Comparison of ENCODE assay signal across 13 mouse cellular contexts in genomic region chr8:64847241-64847640, GRCm38 (mm10). TPM values are rescaled to one million over a fixed set of nuclear protein-coding genes. Genes with fewer than 3 reads are reported as not detected.
DNase-seq lines count a peak whose midpoint lies in the region; ATAC-seq and TF ChIP-seq lines count a peak whose summit lies in the region.
"Had no signal": no experiment of that assay in that cellular context is flagged by ENCODE, and none has a peak within 500 bp of the region (broad histone marks: within the 10 kb centered on the region; RNA-seq: fewer than 3 reads in every experiment).

No protein-coding gene starts in this region.

- H3K36me3 ChIP-seq in lung, postnatal 0 days (ENCODE audit: insufficient read depth, low read length), result no peaks in the 10 kb centered on the region
- no peaks in the 10 kb centered on the region for H3K36me3 ChIP-seq in hindbrain, embryonic 14.5 days (replicated peaks; ENCODE audit: control insufficient read depth, insufficient read depth)
- no peaks in the 10 kb centered on the region for H3K36me3 ChIP-seq in neural tube, embryonic 13.5 days
- H3K36me3 ChIP-seq: lung, embryonic 15.5 days had no signal

- TF ChIP-seq CTCF in lung, postnatal 0 days (IDR thresholded peaks at IDR 0.05), result no peak
- no peak for TF ChIP-seq CTCF in cortical plate, adult 2 months (IDR thresholded peaks at IDR 0.05; ENCODE audit: extremely low read depth, insufficient read depth, low read length)

- no peak for TF ChIP-seq EP300 in lung, postnatal 0 days (IDR thresholded peaks at IDR 0.05)

- no peak for TF ChIP-seq POLR2A in cortical plate, adult 2 months (IDR thresholded peaks at IDR 0.05; ENCODE audit: extremely low read depth, insufficient read depth, low read length)

- peaks cover 5% of the 10 kb centered on the region; the same call in 1 of the 2 replicates for H3K4me1 ChIP-seq in lung, postnatal 0 days (ENCODE audit: insufficient read depth, low read depth, low read length)
- peaks cover 14% of the 10 kb centered on the region for H3K4me1 ChIP-seq in cortical plate, adult 2 months (ENCODE audit: control insufficient read depth, insufficient read depth, low read length)
- H3K4me1 ChIP-seq in hindbrain, embryonic 14.5 days (replicated peaks; ENCODE audit: control insufficient read depth, insufficient read depth, low read length), result peaks cover 21% of the 10 kb centered on the region
- H3K4me1 ChIP-seq in neural tube, embryonic 13.5 days (replicated peaks), result peaks cover 55% of the 10 kb centered on the region

- no peaks in the 10 kb centered on the region for H3K27me3 ChIP-seq in lung, postnatal 0 days (replicated peaks; ENCODE audit: insufficient read depth, low read length)
- no peaks in the 10 kb centered on the region for H3K27me3 ChIP-seq in hindbrain, embryonic 14.5 days (ENCODE audit: control insufficient read depth, insufficient read depth, low read length)
- no peaks in the 10 kb centered on the region for H3K27me3 ChIP-seq in neural tube, embryonic 13.5 days
- H3K27me3 ChIP-seq: lung, embryonic 15.5 days had no signal

- no peak overlapping the region for H3K9ac ChIP-seq in lung, postnatal 0 days (replicated peaks; ENCODE audit: low read depth)
- H3K9ac ChIP-seq in hindbrain, embryonic 14.5 days, result no peak overlapping the region
- 0 out of 2 replicates have a peak overlapping the region, but pooled peaks have one; percentile 93 for H3K9ac ChIP-seq in neural tube, embryonic 13.5 days
- H3K9ac ChIP-seq: lung, embryonic 15.5 days had no signal

- 49% methylated on average over 2 of the region's 2 CpGs for WGBS in lung, postnatal 0 days
- WGBS in hindbrain, embryonic 14.5 days, result 55% methylated on average over 2 of the region's 2 CpGs
- WGBS in neural tube, embryonic 13.5 days, result 51% methylated on average over 2 of the region's 2 CpGs

- no peak for DNase-seq in lung, postnatal 0 days (ENCODE audit: low spot score)
- DNase-seq in lung, postnatal 36 days, result no peak
- DNase-seq in hindbrain, embryonic 14.5 days (ENCODE audit: low spot score), result no peak
- no peak for DNase-seq in layer of hippocampus, postnatal 14 days (ENCODE audit: low spot score in 2 of 2)
- no peak for DNase-seq in thymus, postnatal 0 days (ENCODE audit: low spot score)
- no peak for DNase-seq in layer of hippocampus, postnatal 10 days (ENCODE audit: low spot score in 2 of 2)
- DNase-seq: kidney, postnatal 4 days; left cerebral cortex, postnatal 4 days; right cerebral cortex, postnatal 25 days had no signal

- no peak for ATAC-seq in lung, postnatal 0 days
- no peak for ATAC-seq in hindbrain, embryonic 14.5 days (ENCODE audit: low FRiP score)
- no peak for ATAC-seq in neural tube, embryonic 13.5 days (ENCODE audit: low read depth)

- H3K9me3 ChIP-seq in lung, postnatal 0 days (ENCODE audit: low read length), result no peaks in the 10 kb centered on the region
- no peaks in the 10 kb centered on the region for H3K9me3 ChIP-seq in hindbrain, embryonic 14.5 days (ENCODE audit: control insufficient read depth, low read length)
- no peaks in the 10 kb centered on the region for H3K9me3 ChIP-seq in neural tube, embryonic 13.5 days
- H3K9me3 ChIP-seq: lung, embryonic 15.5 days had no signal

- H3K4me3 ChIP-seq in lung, postnatal 0 days (ENCODE audit: low read depth, low read length), result no peak overlapping the region
- H3K4me3 ChIP-seq in cortical plate, adult 2 months (ENCODE audit: insufficient read depth, low read length), result peak overlapping the region; percentile 59
- H3K4me3 ChIP-seq in hindbrain, embryonic 14.5 days (replicated peaks; ENCODE audit: low read length), result peak overlapping the region; percentile 97
- H3K4me3 ChIP-seq in neural tube, embryonic 13.5 days, result peak overlapping the region; percentile 84; the same call in 1 of the 2 replicates
- H3K4me3 ChIP-seq: lung, embryonic 15.5 days; myocyte had no signal

- H3K4me2 ChIP-seq in lung, postnatal 0 days (replicated peaks; ENCODE audit: low read depth, low read length), result peak overlapping the region; percentile 92
- peak overlapping the region; percentile 85 for H3K4me2 ChIP-seq in hindbrain, embryonic 14.5 days (replicated peaks)
- peak overlapping the region; percentile 72 for H3K4me2 ChIP-seq in neural tube, embryonic 13.5 days

- H3K27ac ChIP-seq in lung, postnatal 0 days (ENCODE audit: low read length), result no peak overlapping the region
- peak overlapping the region; percentile 87 for H3K27ac ChIP-seq in cortical plate, adult 2 months (ENCODE audit: insufficient read depth, low read length)
- H3K27ac ChIP-seq in hindbrain, embryonic 14.5 days, result no peak overlapping the region
- no peak overlapping the region for H3K27ac ChIP-seq in neural tube, embryonic 13.5 days (replicated peaks)
- H3K27ac ChIP-seq: lung, embryonic 15.5 days had no signal

RNA-seq across cellular contexts. Expression of gene Klhl2, which starts 2.6 kb away (rescaled TPM):
- polyA plus RNA-seq in lung, postnatal 0 days (2015; fragmentation: Nextera tagmentation; extraction: Ambion mirVana), result 12.6 and 14.0 TPM in 2 replicates
- 133 and 138 TPM in 2 replicates for polyA plus RNA-seq in cortical plate, adult 2 months (2012; rRNA removed)
- polyA plus RNA-seq in hindbrain, embryonic 14.5 days (2014; fragmentation: Nextera tagmentation; extraction: Ambion mirVana), result 33.8 and 44.8 TPM in 2 replicates
- polyA plus RNA-seq in neural tube, embryonic 13.5 days (2015; fragmentation: Nextera tagmentation; extraction: Ambion mirVana), result 32.3 and 32.8 TPM in 2 replicates
- total RNA-seq in layer of hippocampus, postnatal 14 days (2021), result 100 to 1,000 TPM; 220 to 258 TPM
- polyA plus RNA-seq in thymus, postnatal 0 days (2015; fragmentation: Nextera tagmentation; extraction: Ambion mirVana), result 8.1 and 8.4 TPM in 2 replicates
- 100 to 1,000 TPM; 193 to 203 TPM for total RNA-seq in layer of hippocampus, postnatal 10 days (2021)
